In the genomic region with DNA sequence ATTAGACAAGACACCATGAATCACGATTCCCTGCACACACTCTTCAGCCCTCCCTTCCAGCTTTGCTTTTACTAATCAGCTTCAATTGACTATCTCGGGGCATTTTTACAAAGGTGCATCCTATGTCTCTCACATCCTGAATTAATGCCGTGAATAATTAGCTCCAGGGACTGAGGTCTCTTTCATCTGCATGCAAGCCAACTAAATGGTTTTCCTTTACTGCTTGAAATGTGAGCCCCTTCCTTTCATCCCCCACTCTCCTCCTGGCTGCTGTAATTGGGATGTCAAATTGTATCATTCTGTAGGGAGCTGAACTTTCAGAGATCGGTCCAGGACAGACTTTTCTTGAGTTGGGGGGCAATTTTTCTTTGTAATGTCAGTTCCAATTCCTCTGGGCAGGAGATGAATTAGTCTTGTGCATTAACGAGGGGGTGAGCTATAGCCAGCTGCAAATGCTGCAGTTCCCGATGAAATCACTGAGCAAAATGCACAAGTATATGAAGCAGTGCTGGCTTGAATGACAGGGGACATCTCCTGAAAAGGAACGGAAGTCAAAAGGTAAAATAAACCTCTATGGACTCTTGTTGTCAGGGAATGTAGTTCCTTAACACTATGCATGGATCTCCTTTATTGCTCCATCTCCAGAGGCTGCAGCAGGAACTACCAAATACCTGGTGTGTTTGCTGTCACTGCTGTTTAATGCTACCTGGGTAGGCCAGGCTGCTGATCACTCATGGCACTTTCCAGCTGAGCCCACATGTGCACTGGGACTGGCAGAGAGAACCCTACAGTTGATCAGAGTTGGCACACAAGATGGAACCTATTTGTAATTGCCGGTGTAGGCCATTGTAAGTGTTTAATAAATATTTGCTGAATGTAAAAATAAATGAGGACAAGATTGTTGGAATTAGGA, we compare ENCODE assay signal across 15 mouse cellular contexts.
DNase-seq lines count a peak whose midpoint lies in the region; ATAC-seq lines count a peak whose summit lies in the region.
"Had no signal": no experiment of that assay in that cellular context is flagged by ENCODE, and none has a peak within 500 bp of the region (broad histone marks: within the 10 kb centered on the region; RNA-seq: fewer than 3 reads in every experiment).

No protein-coding gene starts in this region.

- H3K27me3 ChIP-seq in neural tube, embryonic 11.5 days (ENCODE audit: control insufficient read depth, insufficient read depth, low read length): no peaks in the 10 kb centered on the region
- no peaks in the 10 kb centered on the region for H3K27me3 ChIP-seq in forebrain, embryonic 14.5 days (replicated peaks; ENCODE audit: control insufficient read depth, insufficient read depth, low read length)
- no peaks in the 10 kb centered on the region for H3K27me3 ChIP-seq in midbrain, embryonic 13.5 days
- H3K27me3 ChIP-seq in kidney, embryonic 14.5 days (ENCODE audit: control insufficient read depth, insufficient read depth, low read length): no peaks in the 10 kb centered on the region
- H3K27me3 ChIP-seq: liver, embryonic 12.5 days; stomach, embryonic 15.5 days had no signal

- no peaks in the 10 kb centered on the region for H3K36me3 ChIP-seq in neural tube, embryonic 11.5 days (ENCODE audit: control insufficient read depth, insufficient read depth, low read length)
- H3K36me3 ChIP-seq in forebrain, embryonic 14.5 days (ENCODE audit: control insufficient read depth, insufficient read depth, low read length): no peaks in the 10 kb centered on the region
- H3K36me3 ChIP-seq in midbrain, embryonic 13.5 days: no peaks in the 10 kb centered on the region
- H3K36me3 ChIP-seq in kidney, embryonic 14.5 days (ENCODE audit: control insufficient read depth, insufficient read depth, low read length): no peaks in the 10 kb centered on the region
- H3K36me3 ChIP-seq: heart, embryonic 10.5 days; liver, embryonic 12.5 days; stomach, embryonic 15.5 days had no signal

- H3K4me3 ChIP-seq in neural tube, embryonic 11.5 days (ENCODE audit: low read depth, low read length): no peak overlapping the region
- H3K4me3 ChIP-seq in forebrain, embryonic 14.5 days (ENCODE audit: low read depth, low read length): no peak overlapping the region
- no peak overlapping the region for H3K4me3 ChIP-seq in midbrain, embryonic 13.5 days (replicated peaks)
- H3K4me3 ChIP-seq in kidney, embryonic 14.5 days (ENCODE audit: low read length): no peak overlapping the region
- H3K4me3 ChIP-seq: heart, embryonic 10.5 days; liver, embryonic 12.5 days; stomach, embryonic 15.5 days had no signal

- DNase-seq in neural tube, embryonic 11.5 days (ENCODE audit: low spot score): no peak
- no peak for DNase-seq in neural tube, embryonic 10.5 days (ENCODE audit: extremely low spot score, low spot score)
- DNase-seq in forebrain, embryonic 14.5 days (ENCODE audit: low spot score): peak; percentile 47
- DNase-seq in retina, postnatal 1 day: peak; percentile 47
- DNase-seq in cerebellum, postnatal 10 days: no peak
- no peak for DNase-seq in ovary, postnatal 14 days (ENCODE audit: low spot score)
- DNase-seq: adrenal gland, postnatal 10 days; cerebellum, postnatal 14 days; kidney, adult 2 months; thymus, postnatal 14 days had no signal

- peak; percentile 45; the same call in 1 of the 2 replicates for ATAC-seq in neural tube, embryonic 11.5 days (ENCODE audit: insufficient read depth, low FRiP score, low TSS enrichment)
- peak; percentile 58; the same call in 1 of the 2 replicates for ATAC-seq in forebrain, embryonic 14.5 days
- peak; percentile 83 for ATAC-seq in midbrain, embryonic 13.5 days
- no peak for ATAC-seq in kidney, embryonic 14.5 days (ENCODE audit: low FRiP score, low TSS enrichment)
- ATAC-seq: liver, embryonic 12.5 days had no signal

- H3K9me3 ChIP-seq in neural tube, embryonic 11.5 days (ENCODE audit: control insufficient read depth, low read length): no peaks in the 10 kb centered on the region
- H3K9me3 ChIP-seq in forebrain, embryonic 14.5 days (replicated peaks; ENCODE audit: control insufficient read depth, low read length): no peaks in the 10 kb centered on the region
- no peaks in the 10 kb centered on the region for H3K9me3 ChIP-seq in midbrain, embryonic 13.5 days
- H3K9me3 ChIP-seq in kidney, embryonic 14.5 days (ENCODE audit: control insufficient read depth, low read length): no peaks in the 10 kb centered on the region
- H3K9me3 ChIP-seq: heart, embryonic 10.5 days; liver, embryonic 12.5 days; stomach, embryonic 15.5 days had no signal

- H3K27ac ChIP-seq in neural tube, embryonic 11.5 days (ENCODE audit: low read depth, low read length): no peak overlapping the region
- no peak overlapping the region for H3K27ac ChIP-seq in forebrain, embryonic 14.5 days (ENCODE audit: low read depth, low read length)
- peak overlapping the region; percentile 77 for H3K27ac ChIP-seq in midbrain, embryonic 13.5 days
- no peak overlapping the region for H3K27ac ChIP-seq in kidney, embryonic 14.5 days (ENCODE audit: low read depth, low read length)
- H3K27ac ChIP-seq: heart, embryonic 10.5 days; liver, embryonic 12.5 days; stomach, embryonic 15.5 days had no signal

- no peaks in the 10 kb centered on the region for H3K4me1 ChIP-seq in neural tube, embryonic 11.5 days (ENCODE audit: control insufficient read depth, insufficient read depth, low read length)
- 0 out of 2 replicates have a peak, but pooled peaks cover 3% of the 10 kb centered on the region for H3K4me1 ChIP-seq in forebrain, embryonic 14.5 days (ENCODE audit: control insufficient read depth, insufficient read depth, low read length)
- H3K4me1 ChIP-seq in midbrain, embryonic 13.5 days (replicated peaks): peaks cover 22% of the 10 kb centered on the region
- no peaks in the 10 kb centered on the region for H3K4me1 ChIP-seq in kidney, embryonic 14.5 days (ENCODE audit: control insufficient read depth, insufficient read depth, low read length)
- H3K4me1 ChIP-seq: heart, embryonic 10.5 days; liver, embryonic 12.5 days; stomach, embryonic 15.5 days had no signal

- H3K4me2 ChIP-seq in neural tube, embryonic 11.5 days (ENCODE audit: low read depth): no peak overlapping the region
- H3K4me2 ChIP-seq in forebrain, embryonic 14.5 days (ENCODE audit: low read length): 0 out of 2 replicates have a peak overlapping the region, but pooled peaks have one; percentile 14
- peak overlapping the region; percentile 20 for H3K4me2 ChIP-seq in midbrain, embryonic 13.5 days (replicated peaks)
- no peak overlapping the region for H3K4me2 ChIP-seq in kidney, embryonic 14.5 days (replicated peaks; ENCODE audit: low read depth, low read length)
- H3K4me2 ChIP-seq: liver, embryonic 12.5 days; stomach, embryonic 15.5 days had no signal

- no peak overlapping the region for H3K9ac ChIP-seq in neural tube, embryonic 11.5 days (ENCODE audit: low read length)
- no peak overlapping the region for H3K9ac ChIP-seq in forebrain, embryonic 14.5 days (ENCODE audit: low read length)
- no peak overlapping the region for H3K9ac ChIP-seq in midbrain, embryonic 13.5 days (replicated peaks)
- H3K9ac ChIP-seq in kidney, embryonic 14.5 days (ENCODE audit: low read depth, low read length): no peak overlapping the region
- H3K9ac ChIP-seq: liver, embryonic 12.5 days; stomach, embryonic 15.5 days had no signal

- WGBS in neural tube, embryonic 11.5 days: 21% methylated on average over 8 of the region's 8 CpGs
- WGBS in forebrain, embryonic 14.5 days: 13% methylated on average over 8 of the region's 8 CpGs
- WGBS in midbrain, embryonic 13.5 days: 24% methylated on average over 8 of the region's 8 CpGs
- 17% methylated on average over 8 of the region's 8 CpGs for WGBS in kidney, embryonic 14.5 days

Comparison
In these comparisons a context has a peak if more than half of its experiments do, and no peak if none do; other contexts are left out.
1. DNase-seq: peak in forebrain, embryonic 14.5 days (single experiment) and retina, postnatal 1 day (single experiment); none in neural tube, embryonic 11.5 days (single experiment), neural tube, embryonic 10.5 days (single experiment), cerebellum, postnatal 10 days (0 of 2) and ovary, postnatal 14 days (single experiment).
2. H3K4me2 ChIP-seq: peak in forebrain, embryonic 14.5 days (single experiment) and midbrain, embryonic 13.5 days (single experiment); none in neural tube, embryonic 11.5 days (single experiment) and kidney, embryonic 14.5 days (single experiment).